Mouse (Mus musculus) hindbrain, embryonic 16.5 days (tissue): ENCODE results near the gene Cacna2d3. TPM values are rescaled to one million over a fixed set of nuclear protein-coding genes. Genes with fewer than 3 reads are reported as not detected.

Experiments
- ATAC-seq: fragments of 200-750 bp; cut with Nextera tagmentation; 2 replicates; pipeline ENCODE4 v1.8.0; 2017; ENCODE audit warnings: moderate TSS enrichment, moderate library complexity
- H3K27ac ChIP-seq: fragments of 300-500 bp; sonication (generic); 2 replicates; pipeline ENCODE4 v1.5.1; 2014; ENCODE audit warnings: low read depth, mild to moderate bottlenecking, control low read depth, low read length, moderate library complexity
- H3K27me3 ChIP-seq: fragments of 300-500 bp; sonication (generic); replicated peaks from 2 replicates; pipeline ENCODE4 v1.6.1; 2014; ENCODE audit warnings: low read length; ENCODE audit not compliant: control insufficient read depth, insufficient read depth
- H3K36me3 ChIP-seq: fragments of 300-500 bp; sonication (generic); 2 replicates; pipeline ENCODE4 v1.6.1; 2014; ENCODE audit warnings: mild to moderate bottlenecking, low read length, moderate library complexity, mixed read lengths; ENCODE audit not compliant: control insufficient read depth, insufficient read depth
- H3K4me1 ChIP-seq: fragments of 300-500 bp; sonication (generic); 2 replicates; pipeline ENCODE4 v1.6.1; 2014; ENCODE audit warnings: low read depth, low read length; ENCODE audit not compliant: control insufficient read depth, insufficient read depth
- H3K4me2 ChIP-seq: fragments of 300-500 bp; sonication (generic); 2 replicates; pipeline ENCODE4 v1.6.1; 2014; ENCODE audit warnings: mild to moderate bottlenecking, low read length, control low read depth, moderate library complexity
- H3K4me3 ChIP-seq: fragments of 300-500 bp; sonication (generic); 2 replicates; pipeline ENCODE4 v1.5.1; 2014; ENCODE audit warnings: mild to moderate bottlenecking, low read length, control low read depth, moderate library complexity
- H3K9ac ChIP-seq: fragments of 300-500 bp; sonication (generic); 2 replicates; pipeline ENCODE4 v1.6.1; 2014; ENCODE audit warnings: low read depth, mild to moderate bottlenecking, control low read depth, low read length, moderate library complexity
- H3K9me3 ChIP-seq: fragments of 300-500 bp; sonication (generic); 2 replicates; pipeline ENCODE4 v1.6.1; 2014; ENCODE audit warnings: mild to moderate bottlenecking, low read length, moderate library complexity; ENCODE audit not compliant: control insufficient read depth
- WGBS: fragments of 180-500 bp; shearing (Covaris S2); extraction: QIAGEN DNeasy Blood & Tissue Kit; methylation state at CpG from one replicate; pipeline ENCODE4 v1.1.7; 2014; 5-methylcytosine and 5-hydroxymethylcytosine counted together
- polyA plus RNA-seq: library from polyadenylated mRNA; unstranded; fragments of >200 nt; fragmentation: Nextera tagmentation; extraction: Ambion mirVana; gene quantifications from 2 replicates; pipeline ENCODE4 v1.2.1, GENCODE M21; 2015

Cacna2d3 gene
- polyA plus RNA-seq, 1 experiment from 2014 or later: 32.8 TPM

- Histone ChIP-seq H3K9me3 (no peaks in the 10 kb centered on the region), H3K9ac (no peak overlapping the region), H3K4me3 (no peak overlapping the region), H3K27ac (peak overlapping the region; percentile 15; the same call in 1 of the 2 replicates), H3K27me3 (no peaks in the 10 kb centered on the region), H3K36me3 (no peaks in the 10 kb centered on the region), H3K4me1 (peaks cover 7% of the 10 kb centered on the region), H3K4me2 (no peak overlapping the region)
- ATAC-seq: no peak
- WGBS: 36% methylated on average over 4 of the region's 4 CpGs
Observed at GRCm38 (mm10) chr14:29163998-29164652, 557.5 kb downstream of the Cacna2d3 start.

DNA sequence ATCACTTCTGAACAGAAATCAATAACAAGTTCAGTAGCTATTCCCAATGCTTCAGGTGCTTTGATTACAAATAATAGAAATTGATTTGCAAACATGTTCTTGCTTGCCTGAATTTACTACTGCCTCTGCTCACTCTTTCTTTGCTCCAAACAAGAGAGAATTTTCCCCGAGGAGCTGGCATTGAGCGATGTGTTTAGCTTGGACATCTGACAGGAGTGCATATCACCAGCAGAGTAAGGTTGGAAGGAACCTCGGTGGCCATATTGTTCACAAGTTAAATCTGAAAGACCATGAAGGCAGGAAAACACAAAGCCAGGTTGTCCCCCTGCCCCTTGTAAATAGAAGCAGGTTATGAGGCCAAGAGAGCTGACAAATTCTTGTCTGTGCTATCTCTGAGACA lies 561.9 kb downstream of the Cacna2d3 start:
- Histone ChIP-seq H3K36me3 (no peaks in the 10 kb centered on the region), H3K4me3 (no peak overlapping the region), H3K4me2 (no peak overlapping the region), H3K4me1 (peaks cover 7% of the 10 kb centered on the region), H3K9ac (no peak overlapping the region), H3K27me3 (no peaks in the 10 kb centered on the region), H3K27ac (no peak overlapping the region), H3K9me3 (no peaks in the 10 kb centered on the region)
- ATAC-seq: no peak
- WGBS: 67% methylated on average over 3 of the region's 3 CpGs

- Histone ChIP-seq H3K27ac (no peak overlapping the region), H3K4me3 (no peak overlapping the region), H3K27me3 (no peaks in the 10 kb centered on the region), H3K9ac (no peak overlapping the region), H3K9me3 (no peaks in the 10 kb centered on the region), H3K4me1 (no peaks in the 10 kb centered on the region), H3K4me2 (no peak overlapping the region), H3K36me3 (no peaks in the 10 kb centered on the region)
- ATAC-seq: no peak
- 91% methylated on average over 5 of the region's 5 CpGs for WGBS
Observed at GRCm38 (mm10) chr14:29157096-29157495, 564.6 kb downstream of the Cacna2d3 start.

DNA sequence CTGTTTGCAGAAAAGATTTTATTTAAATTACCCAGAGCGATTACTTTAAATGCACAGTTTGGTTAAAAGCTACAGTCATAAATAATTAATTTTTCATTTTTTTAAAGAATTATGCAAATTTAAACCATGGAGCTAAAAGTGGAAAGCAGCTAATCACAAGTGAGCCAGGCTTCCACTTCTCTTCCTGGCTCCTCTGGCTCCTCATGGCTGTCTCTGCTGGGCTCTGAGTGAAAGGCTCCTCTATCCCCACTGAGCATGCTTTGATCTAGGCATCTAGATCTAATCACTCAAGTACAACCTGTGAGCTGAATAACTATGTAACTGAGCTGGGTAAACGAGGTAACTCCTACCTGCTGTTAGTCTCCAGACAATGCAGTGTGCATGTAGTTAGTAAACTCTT lies 577.5 kb downstream of the Cacna2d3 start:
- WGBS: 52% methylated on average over 2 of the region's 2 CpGs
- no peak for ATAC-seq
- Histone ChIP-seq H3K4me3 (no peak overlapping the region), H3K27me3 (no peaks in the 10 kb centered on the region), H3K27ac (no peak overlapping the region), H3K9me3 (no peaks in the 10 kb centered on the region), H3K4me1 (no peaks in the 10 kb centered on the region), H3K4me2 (no peak overlapping the region), H3K36me3 (no peaks in the 10 kb centered on the region), H3K9ac (no peak overlapping the region)

DNA sequence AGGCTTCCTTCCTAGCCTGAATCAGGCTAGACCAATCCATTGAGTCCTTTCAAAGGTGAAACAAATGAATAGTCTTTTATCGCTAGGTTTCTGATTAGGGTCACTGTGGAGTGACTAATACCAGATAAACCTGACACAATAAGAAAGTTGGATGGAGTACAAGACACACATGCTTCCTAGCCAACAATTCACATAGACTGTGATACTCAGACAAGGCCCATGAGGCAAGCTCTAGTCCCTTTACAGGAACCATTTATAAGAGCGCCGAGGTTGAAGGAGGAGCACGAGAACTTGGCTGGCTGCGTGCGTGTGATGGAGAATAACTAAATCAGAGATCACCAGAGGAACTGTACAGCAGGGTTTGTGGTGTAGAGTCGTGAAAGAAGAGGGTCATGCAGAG lies 584.0 kb downstream of the Cacna2d3 start:
- WGBS: 82% methylated on average over 7 of the region's 7 CpGs
- Histone ChIP-seq H3K36me3 (no peaks in the 10 kb centered on the region), H3K9ac (no peak overlapping the region), H3K27ac (no peak overlapping the region), H3K27me3 (no peaks in the 10 kb centered on the region), H3K4me3 (no peak overlapping the region), H3K4me1 (no peaks in the 10 kb centered on the region), H3K9me3 (no peaks in the 10 kb centered on the region), H3K4me2 (no peak overlapping the region)
- ATAC-seq: no peak

DNA sequence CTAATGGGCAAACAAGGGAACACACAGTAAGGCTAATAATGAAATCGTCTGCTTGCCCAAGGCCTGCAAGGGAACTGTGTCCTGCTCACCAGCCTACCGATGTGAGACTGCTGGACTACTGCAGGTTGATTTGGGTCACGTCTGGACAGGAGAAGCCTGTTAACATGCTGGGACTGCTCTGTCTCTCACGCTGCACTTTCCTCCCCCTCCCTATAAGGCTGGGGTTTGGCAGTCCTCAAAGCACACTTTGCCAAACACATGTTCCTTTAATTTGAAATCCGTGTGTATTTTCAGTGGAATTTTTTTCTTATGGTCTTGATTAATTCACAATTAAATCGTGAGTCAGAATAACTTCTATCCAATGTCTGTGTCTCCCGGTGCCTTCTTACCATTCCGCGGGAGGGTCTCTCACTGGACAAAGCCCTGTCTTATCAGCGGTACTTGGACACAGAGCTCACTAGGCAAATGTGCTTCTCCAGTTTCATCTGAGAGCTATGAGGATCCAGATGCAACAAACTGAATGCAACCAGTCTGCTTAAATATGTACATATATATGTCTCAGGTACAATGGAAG lies 584.6 kb downstream of the Cacna2d3 start:
- Histone ChIP-seq H3K36me3 (no peaks in the 10 kb centered on the region), H3K4me2 (no peak overlapping the region), H3K4me3 (no peak overlapping the region), H3K9ac (no peak overlapping the region), H3K4me1 (no peaks in the 10 kb centered on the region), H3K27me3 (no peaks in the 10 kb centered on the region), H3K9me3 (no peaks in the 10 kb centered on the region), H3K27ac (no peak overlapping the region)
- WGBS: 74% methylated on average over 10 of the region's 10 CpGs
- no peak for ATAC-seq

GRCm38 (mm10) chr14:29134901-29135300 lies 586.8 kb downstream of the Cacna2d3 start:
- Histone ChIP-seq H3K4me2 (no peak overlapping the region), H3K4me3 (no peak overlapping the region), H3K27me3 (no peaks in the 10 kb centered on the region), H3K27ac (no peak overlapping the region), H3K4me1 (no peaks in the 10 kb centered on the region), H3K9me3 (no peaks in the 10 kb centered on the region), H3K36me3 (no peaks in the 10 kb centered on the region), H3K9ac (no peak overlapping the region)
- no peak for ATAC-seq
- 76% methylated on average over 5 of the region's 5 CpGs for WGBS

GRCm38 (mm10) chr14:29130511-29130910 lies 591.2 kb downstream of the Cacna2d3 start:
- no peaks in the 10 kb centered on the region for H3K4me1 ChIP-seq
- H3K36me3 ChIP-seq: no peaks in the 10 kb centered on the region
- ATAC-seq: no peak
- H3K27ac ChIP-seq: no peak overlapping the region
- no peak overlapping the region for H3K9ac ChIP-seq
- H3K4me3 ChIP-seq: no peak overlapping the region
- H3K27me3 ChIP-seq: no peaks in the 10 kb centered on the region
- H3K9me3 ChIP-seq: no peaks in the 10 kb centered on the region
- H3K4me2 ChIP-seq: no peak overlapping the region

DNA sequence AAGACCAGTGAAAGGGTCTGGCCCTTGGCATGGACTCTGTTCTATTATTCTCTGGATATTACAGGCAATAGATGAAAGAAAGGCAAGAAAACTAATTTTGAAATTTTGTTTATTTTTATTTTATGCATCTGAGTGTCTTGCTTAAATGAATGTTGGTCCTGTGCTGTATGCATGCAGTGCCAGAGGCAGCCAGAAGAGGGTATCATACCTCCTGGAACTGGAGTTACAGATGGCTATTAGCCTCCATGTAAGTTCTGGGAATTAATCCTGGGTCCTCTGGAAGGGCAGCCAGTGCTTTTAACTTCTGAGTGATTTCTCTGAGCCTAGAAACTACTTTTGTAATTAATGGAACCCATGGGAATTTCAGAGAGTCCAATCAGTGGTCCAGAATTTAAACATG lies 597.8 kb downstream of the Cacna2d3 start:
- Histone ChIP-seq H3K9ac (no peak overlapping the region), H3K4me2 (no peak overlapping the region), H3K4me3 (no peak overlapping the region), H3K27ac (no peak overlapping the region), H3K4me1 (no peaks in the 10 kb centered on the region), H3K27me3 (no peaks in the 10 kb centered on the region), H3K9me3 (no peaks in the 10 kb centered on the region), H3K36me3 (no peaks in the 10 kb centered on the region)
- no peak for ATAC-seq
